Mouse (Mus musculus): ENCODE data around the gene Spn. TPM values are rescaled to one million over a fixed set of nuclear protein-coding genes. Genes with fewer than 3 reads are reported as not detected.
"Not testable (repeated sequence)": the region's sequence is repeated elsewhere in the genome, so short reads cannot be mapped to it uniquely, and the experiment has no call there.

Spn gene
- polyA plus RNA-seq, 1 experiment: 21.7 TPM

DNA sequence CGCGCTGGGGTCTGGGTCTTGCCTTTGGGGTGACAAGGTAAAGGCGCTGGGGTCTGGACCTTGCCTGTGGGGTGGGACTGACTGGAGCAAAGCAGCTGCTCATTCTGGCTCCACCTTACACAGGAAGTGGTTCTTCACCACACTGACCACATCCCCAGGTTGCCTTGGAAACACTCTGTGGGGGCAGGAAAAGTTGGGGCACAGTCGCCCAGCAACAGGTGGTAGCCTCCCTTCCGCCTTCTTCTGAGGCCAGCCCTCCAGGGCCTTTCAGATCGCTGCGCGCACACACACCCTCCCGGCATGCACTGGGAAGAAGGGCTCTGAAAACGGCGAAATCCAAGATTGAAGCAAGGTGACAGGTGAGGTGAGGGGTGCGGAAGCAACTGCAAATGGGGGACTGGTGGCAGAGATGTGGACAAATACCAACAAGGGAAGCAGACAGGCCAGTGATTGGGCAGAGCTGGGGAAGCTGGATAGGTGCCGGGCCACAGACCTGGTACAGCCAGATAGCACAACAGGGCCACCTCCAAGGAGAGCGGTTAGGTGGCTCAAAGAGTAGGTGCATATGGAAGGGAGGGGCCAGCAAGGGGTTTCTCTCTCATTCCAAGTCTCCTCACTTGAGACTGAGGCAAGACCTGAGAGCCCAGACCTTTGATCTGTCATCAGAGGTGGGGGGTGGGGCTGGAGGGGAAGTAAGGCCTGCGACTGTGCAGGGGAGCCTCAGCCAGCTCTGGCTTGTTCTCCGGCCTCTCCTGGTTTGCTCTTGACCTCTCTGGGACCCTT is 46.3 kb downstream of the Spn start, which contains the start of gene AI467606:
Gene AI467606, plus strand, starts transcription at position 246 of the 783 bp plus-strand sequence.
- peaks cover 20% of the 10 kb centered on the region for H3K79me2 ChIP-seq (ENCODE audit: control insufficient read depth, insufficient read depth)
- peak; percentile 74 to 97 (median 86) for TF ChIP-seq MYOG (IDR thresholded peaks at IDR 0.05; ENCODE audit: control insufficient read depth in 1 of 3, insufficient read depth in 1 of 3, insufficient read length in 2 of 3, low read depth in 2 of 3)
- peak; percentile 46 for TF ChIP-seq POLR2A (IDR thresholded peaks at IDR 0.05; ENCODE audit: insufficient read length, low read depth)
- TF ChIP-seq E2F4 (IDR thresholded peaks at IDR 0.05; ENCODE audit: insufficient read depth): no peak
- TF ChIP-seq CEBPB (IDR thresholded peaks at IDR 0.05; ENCODE audit: insufficient read depth, poor library complexity, severe bottlenecking): no peak
- TF ChIP-seq MYOD1 (IDR thresholded peaks at IDR 0.05; ENCODE audit: control insufficient read depth in 1 of 3, insufficient read length in 2 of 3, low read depth in 2 of 3): peak in 2 of 3 experiments; percentile 96 to 97
- TF ChIP-seq POLR2AphosphoS2 (IDR thresholded peaks at IDR 0.05; ENCODE audit: insufficient read length, low read depth): no peak
- peak; percentile 57 for TF ChIP-seq TCF12 (IDR thresholded peaks at IDR 0.05; ENCODE audit: insufficient read depth, poor library complexity, severe bottlenecking)
- peak; percentile 31 for TF ChIP-seq TCF3 (IDR thresholded peaks at IDR 0.05; ENCODE audit: insufficient read length, low read depth)
- no peak for TF ChIP-seq SRF (IDR thresholded peaks at IDR 0.05; ENCODE audit: control insufficient read depth, insufficient read length, low read depth)
- TF ChIP-seq USF1 (IDR thresholded peaks at IDR 0.05; ENCODE audit: low read depth): no peak
- H3ac ChIP-seq (ENCODE audit: control insufficient read depth, insufficient read length): peak within 1 kb of the TSS; percentile 55
- H3K36me3 ChIP-seq (ENCODE audit: control insufficient read depth, insufficient read depth): peaks cover 9% of the 10 kb centered on the region
- H3K4me2 ChIP-seq (ENCODE audit: low read depth): peak within 1 kb of the TSS; percentile 76
- no peaks in the 10 kb centered on the region for H3K27me3 ChIP-seq (ENCODE audit: control insufficient read depth, insufficient read depth, insufficient read length)
- H3K4me3 ChIP-seq: peak within 1 kb of the TSS; percentile 55

DNA sequence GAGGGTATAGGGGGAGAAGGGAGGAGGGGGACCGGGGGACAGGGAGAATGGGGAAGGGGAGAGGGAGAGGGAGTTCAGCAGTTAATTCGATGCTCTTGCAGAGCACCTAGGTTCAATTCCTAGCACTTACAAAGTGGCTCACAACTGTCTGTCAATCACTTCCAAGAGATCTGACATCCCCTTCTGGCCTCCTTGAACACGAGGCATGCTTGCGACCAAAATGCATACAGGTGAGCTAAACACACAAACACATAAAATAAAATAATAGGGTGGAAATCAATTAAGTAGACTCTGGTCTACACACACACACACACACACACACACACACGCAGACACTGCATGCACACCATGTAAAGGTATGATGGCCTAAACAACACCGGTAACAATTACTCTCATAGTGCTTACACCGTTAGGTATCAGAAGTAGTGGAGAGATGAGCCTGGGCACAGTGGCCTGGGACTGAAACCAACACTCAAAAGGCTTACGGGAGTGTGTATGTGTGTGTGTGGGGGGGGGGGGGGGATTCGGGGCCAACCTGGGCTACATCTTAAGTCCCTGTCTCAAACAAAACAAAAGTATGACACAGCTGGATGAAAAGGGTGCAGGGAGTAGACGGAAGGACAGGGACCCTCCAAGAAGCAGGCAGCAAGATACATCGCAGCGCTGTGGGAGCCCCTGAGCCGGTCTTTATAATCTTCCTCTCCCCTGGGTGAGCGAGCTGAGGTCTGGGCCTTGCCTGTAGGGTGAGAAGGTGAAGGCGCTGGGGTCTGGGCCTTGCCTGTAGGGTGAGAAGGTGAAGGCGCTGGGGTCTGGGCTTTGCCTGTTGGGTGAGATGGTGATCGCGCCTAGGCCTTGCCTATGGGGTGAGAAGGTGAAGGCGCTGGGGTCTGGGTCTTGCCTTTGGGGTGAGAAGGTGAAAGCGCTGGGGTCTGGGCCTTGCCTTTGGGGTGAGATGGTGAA is 47.2 kb downstream of the Spn start:
- peak overlapping the region; percentile 76 for H3K4me2 ChIP-seq (ENCODE audit: low read depth)
- H3K79me2 ChIP-seq (ENCODE audit: control insufficient read depth, insufficient read depth): peaks cover 20% of the 10 kb centered on the region
- H3ac ChIP-seq (ENCODE audit: control insufficient read depth, insufficient read length): peak overlapping the region; percentile 55
- peak overlapping the region; percentile 55 for H3K4me3 ChIP-seq
- no peaks in the 10 kb centered on the region for H3K27me3 ChIP-seq (ENCODE audit: control insufficient read depth, insufficient read depth, insufficient read length)
- no peak for TF ChIP-seq MYOD1 (IDR thresholded peaks at IDR 0.05; ENCODE audit: control insufficient read depth in 1 of 3, insufficient read length in 2 of 3, low read depth in 2 of 3)
- TF ChIP-seq POLR2A (IDR thresholded peaks at IDR 0.05; ENCODE audit: insufficient read length, low read depth): no peak
- H3K36me3 ChIP-seq (ENCODE audit: control insufficient read depth, insufficient read depth): peaks cover 9% of the 10 kb centered on the region

DNA sequence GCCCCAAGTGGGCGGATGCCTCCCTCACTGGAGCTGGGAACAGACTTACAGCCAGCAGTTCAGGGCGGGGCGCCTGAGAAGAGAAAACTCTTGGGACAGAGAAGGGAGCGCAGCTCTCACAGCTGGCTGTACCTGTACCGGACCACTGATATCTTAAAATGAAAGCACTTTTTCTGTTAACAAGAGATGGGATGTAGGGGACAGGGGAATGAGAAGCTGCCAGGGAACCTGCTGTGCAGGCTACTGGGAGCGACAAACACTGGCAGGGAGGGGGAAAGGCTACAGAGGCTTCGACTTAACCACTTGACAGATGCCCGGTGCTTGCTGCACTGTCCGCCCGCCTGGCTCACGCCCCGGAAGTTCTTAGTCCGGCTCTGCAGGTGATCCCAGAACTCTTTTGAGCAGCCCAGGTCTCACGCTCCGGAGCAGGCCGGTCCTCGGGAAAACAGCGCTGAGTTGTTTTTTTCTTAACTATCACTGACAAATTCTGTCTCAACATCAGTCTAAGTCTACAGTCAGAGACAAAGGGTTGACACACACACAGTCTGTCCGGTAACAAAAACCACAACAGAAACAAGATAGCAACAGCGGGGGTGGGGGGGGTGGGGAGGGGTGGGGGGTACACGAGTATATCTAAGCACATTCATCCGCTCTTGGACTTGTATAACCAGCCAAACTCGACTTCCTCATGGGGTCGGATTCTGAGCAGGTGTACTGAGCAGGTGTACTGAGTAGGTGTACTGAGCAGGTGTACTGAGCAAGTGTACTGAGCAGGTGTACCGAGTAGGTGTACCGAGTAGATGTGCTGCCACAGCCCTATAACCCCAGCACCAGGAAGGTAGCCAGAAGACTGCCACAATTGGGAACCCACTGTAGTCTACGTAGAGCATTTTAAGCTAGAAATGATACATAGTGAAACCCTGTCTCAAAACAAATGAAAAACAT is 48.5 kb downstream of the Spn start:
- Histone ChIP-seq H3ac (ENCODE audit: control insufficient read depth, insufficient read length) (no peak overlapping the region), H3K4me3 (no peak overlapping the region), H3K36me3 (ENCODE audit: control insufficient read depth, insufficient read depth) (peaks cover 9% of the 10 kb centered on the region), H3K79me2 (ENCODE audit: control insufficient read depth, insufficient read depth) (peaks cover 20% of the 10 kb centered on the region), H3K4me2 (ENCODE audit: low read depth) (peak overlapping the region; percentile 36), H3K27me3 (ENCODE audit: control insufficient read depth, insufficient read depth, insufficient read length) (no peaks in the 10 kb centered on the region)
- peak in 1 of 3 experiments; percentile 36 for TF ChIP-seq MYOG (IDR thresholded peaks at IDR 0.05; ENCODE audit: control insufficient read depth in 1 of 3, insufficient read depth in 1 of 3, insufficient read length in 2 of 3, low read depth in 2 of 3)
- no peak for TF ChIP-seq E2F4 (IDR thresholded peaks at IDR 0.05; ENCODE audit: insufficient read depth)
- TF ChIP-seq TCF12 (IDR thresholded peaks at IDR 0.05; ENCODE audit: insufficient read depth, poor library complexity, severe bottlenecking): peak; percentile 8
- TF ChIP-seq MAX (IDR thresholded peaks at IDR 0.05; ENCODE audit: low read depth): no peak
- no peak for TF ChIP-seq POLR2AphosphoS2 (IDR thresholded peaks at IDR 0.05; ENCODE audit: insufficient read length, low read depth)
- TF ChIP-seq MYOD1 (IDR thresholded peaks at IDR 0.05; ENCODE audit: control insufficient read depth in 1 of 3, insufficient read length in 2 of 3, low read depth in 2 of 3): peak in 2 of 3 experiments; percentile 50 to 91

DNA sequence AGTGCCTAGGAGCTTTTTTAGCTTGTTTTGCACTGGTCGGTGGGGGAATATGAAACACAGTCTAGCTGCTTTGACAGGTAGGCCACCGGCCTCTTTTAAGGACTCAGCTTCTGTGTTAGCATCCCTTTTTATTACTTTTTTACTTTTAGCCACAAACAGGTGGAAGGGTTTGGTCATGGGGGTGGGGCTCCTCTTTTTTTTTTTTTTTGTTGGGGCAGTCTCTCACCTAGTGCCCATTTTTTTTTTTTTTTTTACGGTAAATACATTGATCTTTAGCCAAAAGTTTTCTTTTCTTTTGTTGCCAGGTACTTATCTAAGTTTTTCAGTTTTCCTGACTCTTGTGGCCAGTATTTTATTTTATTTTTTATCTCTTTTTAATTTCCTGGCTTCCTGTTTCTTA is 49.5 kb downstream of the Spn start:
- Histone ChIP-seq H3K79me2 (ENCODE audit: control insufficient read depth, insufficient read depth) (peaks cover 18% of the 10 kb centered on the region), H3K4me2 (ENCODE audit: low read depth) (no peak overlapping the region), H3K36me3 (ENCODE audit: control insufficient read depth, insufficient read depth) (peaks cover 6% of the 10 kb centered on the region), H3K4me3 (no peak overlapping the region), H3ac (ENCODE audit: control insufficient read depth, insufficient read length) (no peak overlapping the region), H3K27me3 (ENCODE audit: control insufficient read depth, insufficient read depth, insufficient read length) (no peaks in the 10 kb centered on the region)
- no peak for TF ChIP-seq TCF3 (IDR thresholded peaks at IDR 0.05; ENCODE audit: insufficient read length, low read depth)
- no peak for TF ChIP-seq E2F4 (IDR thresholded peaks at IDR 0.05; ENCODE audit: insufficient read depth)
- TF ChIP-seq REST (IDR thresholded peaks at IDR 0.05; ENCODE audit: insufficient read depth, insufficient read length): no peak
- TF ChIP-seq CEBPB (IDR thresholded peaks at IDR 0.05; ENCODE audit: insufficient read depth, poor library complexity, severe bottlenecking): no peak
- no peak for TF ChIP-seq POLR2AphosphoS2 (IDR thresholded peaks at IDR 0.05; ENCODE audit: insufficient read length, low read depth)

DNA sequence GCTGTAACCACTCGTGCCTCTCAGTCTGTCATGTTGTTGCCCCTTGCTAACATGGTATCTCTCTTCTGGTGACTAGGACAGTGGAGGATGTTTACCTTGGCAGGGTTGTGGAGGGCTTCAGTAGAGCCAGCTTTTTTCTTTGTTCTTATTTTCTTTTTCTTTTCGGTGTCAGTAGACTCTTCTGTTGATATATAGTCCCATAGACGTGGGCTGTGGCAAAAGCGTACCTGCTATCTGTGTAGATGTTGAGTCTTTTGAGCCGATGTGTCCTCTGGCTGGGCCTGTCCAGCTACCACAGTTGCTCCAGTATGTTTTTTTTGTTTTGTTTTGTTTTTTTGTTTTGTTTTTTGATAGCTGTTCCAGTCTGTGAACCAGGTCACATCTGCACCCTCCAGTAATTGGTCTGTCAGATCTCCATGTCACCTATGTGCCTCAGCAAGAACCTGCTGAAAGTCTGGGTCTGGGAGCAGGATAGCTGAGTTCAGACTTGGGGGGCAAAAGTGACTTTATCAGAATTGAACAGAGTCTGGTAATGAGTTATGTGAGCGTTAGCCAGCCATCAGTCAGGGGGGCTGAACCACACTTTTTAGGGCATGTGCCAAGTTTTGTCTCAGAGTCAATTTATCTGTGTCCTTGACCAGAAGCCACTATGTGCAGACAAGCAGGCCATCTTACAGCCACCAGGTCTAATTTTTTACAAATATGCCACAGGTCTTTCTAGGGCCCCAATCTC is 50.2 kb downstream of the Spn start, which contains the start of gene Zg16:
Gene Zg16, minus strand, starts transcription at position 51 of the 733 bp plus-strand sequence.
- H3ac ChIP-seq (ENCODE audit: control insufficient read depth, insufficient read length); H3K27me3 ChIP-seq (ENCODE audit: control insufficient read depth, insufficient read depth, insufficient read length); H3K4me2 ChIP-seq (ENCODE audit: low read depth); H3K36me3 ChIP-seq (ENCODE audit: control insufficient read depth, insufficient read depth); H3K4me3 ChIP-seq: not testable (repeated sequence)
- peaks cover 11% of the 10 kb centered on the region for H3K79me2 ChIP-seq (ENCODE audit: control insufficient read depth, insufficient read depth)

DNA sequence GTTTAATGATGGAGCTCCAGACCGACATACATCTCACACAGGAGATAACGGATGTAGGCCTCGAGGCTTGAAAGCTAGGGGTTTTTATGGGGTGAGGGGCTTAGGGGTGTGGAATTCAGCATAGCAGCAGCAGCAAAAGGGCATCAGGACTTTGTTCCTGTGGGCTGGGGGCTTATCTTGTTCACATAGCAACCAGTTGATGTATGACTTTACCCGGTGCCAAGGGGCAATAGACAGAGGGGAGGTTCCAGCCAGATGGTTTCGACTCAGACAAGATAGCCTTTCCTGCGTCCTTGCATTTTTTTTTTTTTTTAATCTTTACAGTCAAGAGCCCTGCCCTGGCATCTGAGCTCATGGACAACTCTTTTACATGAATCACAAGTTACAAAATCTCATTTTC is 51.9 kb downstream of the Spn start:
- not testable (repeated sequence) for H3K79me2 ChIP-seq (ENCODE audit: control insufficient read depth, insufficient read depth); H3K4me2 ChIP-seq (ENCODE audit: low read depth); H3ac ChIP-seq (ENCODE audit: control insufficient read depth, insufficient read length); H3K27me3 ChIP-seq (ENCODE audit: control insufficient read depth, insufficient read depth, insufficient read length); H3K4me3 ChIP-seq; H3K36me3 ChIP-seq (ENCODE audit: control insufficient read depth, insufficient read depth)
